Mouse (Mus musculus) liver, adult (tissue): ENCODE results near the gene Gpr137c.

Experiments used
- GATA4 ChIP-seq: IDR thresholded peaks from 2 replicates; pipeline ENCODE4 v1.6.1; 2014; ENCODE audit warnings: mild to moderate bottlenecking, low read length; ENCODE audit not compliant: insufficient replicate concordance

The Gpr137c gene

GRCm38 (mm10) chr14:45239042-45239441, 19.5 kb downstream of the Gpr137c start:
- TF ChIP-seq GATA4, result no peak

GRCm38 (mm10) chr14:45241613-45242012, 22.1 kb downstream of the Gpr137c start:
- TF ChIP-seq GATA4, result no peak

GRCm38 (mm10) chr14:45251548-45252076, 32.1 kb downstream of the Gpr137c start:
- TF ChIP-seq GATA4, result no peak

- TF ChIP-seq GATA4, result no peak
These were observed 44.5 kb downstream of the Gpr137c start for GRCm38 (mm10) chr14:45263831-45264592.

- TF ChIP-seq GATA4, result no peak
These were observed 56.3 kb downstream of the Gpr137c start for GRCm38 (mm10) chr14:45275816-45276215.

- no peak for TF ChIP-seq GATA4
These were observed 62.5 kb downstream of the Gpr137c start for GRCm38 (mm10) chr14:45282066-45282465.

- TF ChIP-seq GATA4, result no peak
These were observed 72.1 kb downstream of the Gpr137c start for GRCm38 (mm10) chr14:45291608-45292007.

- no peak for TF ChIP-seq GATA4
These were observed 84.4 kb downstream of the Gpr137c start for GRCm38 (mm10) chr14:45303939-45304338.

GRCm38 (mm10) chr14:45304389-45304788, 84.9 kb downstream of the Gpr137c start:
- no peak for TF ChIP-seq GATA4

- TF ChIP-seq GATA4, result no peak
These were observed 86.3 kb downstream of the Gpr137c start for GRCm38 (mm10) chr14:45305852-45306251.

GRCm38 (mm10) chr14:45307630-45308328, 88.3 kb downstream of the Gpr137c start:
- TF ChIP-seq GATA4, result no peak

GRCm38 (mm10) chr14:45309646-45310045, 90.1 kb downstream of the Gpr137c start:
- TF ChIP-seq GATA4, result no peak

- TF ChIP-seq GATA4, result no peak
These were observed 90.6 kb downstream of the Gpr137c start for GRCm38 (mm10) chr14:45310101-45310500.

- TF ChIP-seq GATA4, result no peak
These were observed 97.4 kb downstream of the Gpr137c start for GRCm38 (mm10) chr14:45316927-45317326.

- no peak for TF ChIP-seq GATA4
These were observed 98.4 kb downstream of the Gpr137c start for GRCm38 (mm10) chr14:45317921-45318411.

- no peak for TF ChIP-seq GATA4
These were observed 99.1 kb downstream of the Gpr137c start, which contains the start of gene Ero1l for GRCm38 (mm10) chr14:45318426-45319236. TSS of gene Ero1l (minus strand) at chr14:45318771.

GRCm38 (mm10) chr14:45319237-45319610, 99.7 kb downstream of the Gpr137c start:
- TF ChIP-seq GATA4, result no peak
